Mouse (Mus musculus) liver, embryonic 14.5 days (tissue): ENCODE data around the gene Ttf2.

Experiments used
- CTCF ChIP-seq: IDR thresholded peaks from 2 replicates; pipeline ENCODE4 v1.5.1; 2016; ENCODE audit warnings: antibody characterized with exemption, low read depth, control low read depth
- EP300 ChIP-seq: IDR thresholded peaks from 2 replicates; pipeline ENCODE4 v1.6.1; 2016; ENCODE audit warnings: antibody characterized with exemption, low read depth

DNA sequence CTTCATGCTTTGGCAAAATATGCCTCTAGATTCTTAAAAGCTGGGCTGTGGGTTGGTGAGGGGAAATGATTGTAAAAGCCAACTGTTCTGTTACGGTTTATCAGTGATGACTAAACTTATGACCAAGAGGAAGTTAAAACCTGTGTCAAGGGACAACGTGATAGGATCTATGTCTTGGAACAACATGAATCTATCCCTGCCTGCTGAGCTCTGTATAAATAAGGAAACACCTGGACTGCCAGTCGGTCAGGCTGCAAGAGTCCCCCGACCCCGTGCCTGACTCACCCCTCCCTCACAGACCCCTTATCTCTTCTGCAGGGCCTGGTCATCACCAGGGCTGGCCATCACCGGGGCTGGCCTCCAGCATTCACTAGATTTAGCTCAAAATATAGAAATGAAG is 63.3 kb downstream of the Ttf2 start:
- no peak for TF ChIP-seq CTCF
- TF ChIP-seq EP300, result no peak
